Mouse (Mus musculus) skeletal muscle tissue, postnatal 0 days (tissue): Measurements from ENCODE around the gene Trp53rkb. TPM values are rescaled to one million over a fixed set of nuclear protein-coding genes. Genes with fewer than 3 reads are reported as not detected.

ENCODE experiments used
- polyA plus RNA-seq: library from polyadenylated mRNA; unstranded; fragments of >200 nt; fragmentation: Nextera tagmentation; extraction: Ambion mirVana; gene quantifications from 2 replicates; pipeline ENCODE4 v1.2.1, GENCODE M21; 2015

Gene Trp53rkb
- 4.9 and 5.8 TPM in 2 replicates for polyA plus RNA-seq

GRCm38 (mm10) chr2:166792355-166792754 is at the start of gene Trp53rkb:
Gene Trp53rkb, plus strand, starts transcription at chr2:166792531.

GRCm38 (mm10) chr2:166805250-166806172 is 13.2 kb downstream of the Trp53rkb start, which contains the start of gene Arfgef2:
Gene Arfgef2, plus strand, starts transcription at chr2:166805588.

Other genes with a start within 250 kb of the Trp53rkb start
- gene Prex1, start 78.7 kb upstream of the Trp53rkb start, polyA plus RNA-seq = 6.8 and 8.7 TPM in 2 replicates
- gene Arfgef2, start 13.1 kb downstream of the Trp53rkb start, polyA plus RNA-seq = 3.3 and 3.5 TPM in 2 replicates
- 30.3 and 34.2 TPM in 2 replicates for gene Cse1l, start 113.5 kb downstream of the Trp53rkb start, polyA plus RNA-seq
- 48.5 and 54.0 TPM in 2 replicates for gene Stau1, start 203.8 kb downstream of the Trp53rkb start, polyA plus RNA-seq
- gene Ddx27, start 222.7 kb downstream of the Trp53rkb start, polyA plus RNA-seq = 13.6 and 18.8 TPM in 2 replicates